Mouse (Mus musculus) frontal cortex, postnatal 25 days (tissue): ENCODE data around the gene Kiz.

Source experiments
- DNase-seq, 2 experiments: peaks; one replicate each; pipeline ENCODE4 v3.0.0; 2022; ENCODE audit warnings: low spot score in 2 of 2

The Kiz gene

DNA sequence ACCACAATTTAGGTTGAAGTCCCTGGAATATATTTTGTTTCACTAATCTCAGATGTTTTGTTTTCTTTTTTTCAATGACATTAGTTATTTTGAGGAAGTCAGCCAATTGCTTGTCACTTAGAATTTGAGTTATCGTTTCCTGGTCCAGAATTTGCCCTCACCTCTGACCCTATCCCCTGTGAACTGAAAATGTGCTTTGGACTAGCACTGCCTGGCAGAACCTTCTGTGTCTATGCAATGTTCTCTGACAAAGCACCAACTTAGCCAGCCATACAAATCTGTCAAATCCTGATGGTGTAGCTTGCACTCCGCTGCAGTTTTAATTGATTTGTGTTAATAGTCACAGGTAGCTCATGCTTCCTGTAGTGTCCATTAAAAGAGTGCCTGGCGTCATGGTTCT is 10.1 kb downstream of the Kiz start:
- no peak for DNase-seq

DNA sequence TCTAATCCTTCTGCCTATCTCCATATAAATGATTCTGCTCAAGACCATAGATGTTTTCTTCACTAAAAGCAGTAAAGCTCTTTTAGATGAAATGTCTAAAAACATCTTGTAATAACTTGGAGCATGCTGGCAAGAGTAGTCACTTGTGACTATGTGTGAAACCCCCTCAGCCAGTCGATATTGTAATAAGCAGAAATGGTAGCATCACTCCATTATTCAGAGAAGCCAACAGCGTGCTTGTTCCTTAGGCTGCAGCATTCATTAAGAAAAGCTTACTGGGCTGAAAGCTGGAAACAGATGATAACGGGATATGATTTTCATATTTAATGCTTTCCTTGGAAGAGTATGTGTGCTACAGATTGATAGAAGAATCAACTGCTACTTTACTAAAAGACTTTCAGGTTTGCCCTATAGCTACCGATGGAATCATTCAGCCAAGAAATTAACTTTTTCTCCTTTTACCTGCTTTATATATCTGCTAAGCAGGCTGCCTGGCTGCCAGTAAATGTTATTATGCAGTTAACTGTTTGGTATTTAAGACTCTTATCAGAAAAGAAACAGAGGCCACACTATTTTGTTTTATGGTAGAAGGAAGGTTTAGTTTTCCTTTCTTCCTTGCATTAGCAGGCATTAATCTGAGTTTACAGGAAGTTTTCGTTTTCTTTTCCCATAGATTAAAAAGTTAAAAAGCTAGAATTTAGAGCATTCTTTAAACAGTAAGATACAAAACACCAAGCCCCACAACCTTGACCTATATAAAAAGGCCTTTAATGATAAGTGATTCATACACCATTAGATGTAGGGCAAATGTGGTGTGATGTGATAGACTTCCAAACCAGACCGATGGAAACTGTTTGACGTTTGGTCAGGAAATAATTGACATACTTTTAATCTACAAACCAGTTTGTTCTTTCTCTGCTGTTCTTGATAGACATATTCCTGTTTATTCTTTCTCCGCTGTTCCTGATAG is 15.9 kb downstream of the Kiz start:
- DNase-seq: no peak

DNA sequence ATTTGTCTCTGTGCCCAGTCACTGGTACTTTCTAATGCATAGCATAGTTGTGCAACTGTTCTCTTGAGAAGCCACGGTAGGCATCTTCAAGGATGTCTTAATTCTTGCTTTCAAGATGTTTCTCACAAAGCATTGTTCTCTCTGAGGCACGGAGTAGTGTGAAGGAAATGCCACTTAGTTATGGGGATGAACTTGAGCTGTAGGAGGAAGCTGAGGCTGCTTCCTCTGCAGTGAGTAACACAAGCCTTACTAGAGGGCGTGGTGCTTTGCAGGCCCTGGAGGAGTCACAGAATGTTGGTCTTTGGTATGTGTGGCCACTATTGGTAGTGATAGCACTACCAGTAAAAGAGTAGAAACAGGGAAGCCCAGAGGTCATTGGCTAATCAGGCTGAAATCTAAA is 17.0 kb downstream of the Kiz start:
- no peak for DNase-seq

DNA sequence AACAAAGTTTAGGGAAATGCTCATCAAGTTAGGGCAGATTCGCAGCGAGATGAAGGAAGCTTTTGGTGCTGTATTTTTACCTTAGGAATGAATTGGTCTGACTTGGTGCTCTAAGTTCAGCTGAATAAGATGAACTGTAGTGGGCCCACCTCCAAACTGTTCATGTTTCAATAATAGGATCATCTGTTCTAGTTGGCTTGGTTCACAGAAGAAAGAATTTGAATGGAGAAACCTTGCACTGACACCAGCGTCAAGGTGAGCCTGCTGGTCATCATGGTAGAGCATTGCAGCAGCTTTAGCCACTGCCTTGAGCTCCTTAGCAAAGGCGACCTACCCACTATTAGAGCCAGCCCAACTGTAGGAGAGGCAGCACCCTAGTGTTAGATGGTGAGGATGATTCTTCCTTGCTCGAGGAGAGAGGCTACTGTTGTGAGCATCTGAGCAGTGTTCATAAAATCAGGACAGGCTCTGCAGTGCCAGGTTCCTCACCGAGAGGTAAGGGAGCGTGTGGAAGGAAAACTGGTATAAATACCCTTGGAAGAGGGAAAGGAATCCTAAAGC is 18.3 kb downstream of the Kiz start:
- DNase-seq: no peak

DNA sequence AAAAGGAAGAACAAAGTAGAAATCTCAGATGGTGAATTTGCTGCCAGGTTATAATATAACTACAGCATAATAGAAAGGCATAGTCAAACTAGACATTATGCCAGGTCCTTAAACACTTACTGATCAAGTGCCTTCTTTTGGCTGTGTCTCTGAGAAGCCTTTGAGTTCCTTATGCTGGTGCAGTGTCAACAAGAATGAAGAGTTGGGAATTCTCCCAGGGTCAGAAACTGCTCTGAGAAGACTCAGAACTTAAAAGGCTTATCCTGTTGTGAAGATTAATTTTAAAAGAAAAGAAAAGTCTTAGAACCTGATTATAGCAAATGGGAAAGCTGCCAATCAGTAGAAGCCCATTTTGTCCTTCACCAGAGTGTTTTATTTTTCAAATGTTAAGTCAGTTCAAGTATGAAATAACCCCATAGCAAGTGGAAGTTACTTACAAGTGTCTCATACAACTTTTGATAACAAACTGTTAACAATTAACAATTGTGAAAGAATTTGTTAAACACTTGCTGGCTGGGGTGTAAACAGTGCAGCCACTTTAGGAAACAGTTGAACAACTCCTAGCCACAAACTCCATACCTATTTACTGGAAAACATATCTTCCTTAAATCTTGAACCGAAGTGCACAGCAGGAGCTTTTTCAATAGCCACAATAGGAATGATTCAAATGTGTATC is 21.9 kb downstream of the Kiz start:
- DNase-seq: no peak

DNA sequence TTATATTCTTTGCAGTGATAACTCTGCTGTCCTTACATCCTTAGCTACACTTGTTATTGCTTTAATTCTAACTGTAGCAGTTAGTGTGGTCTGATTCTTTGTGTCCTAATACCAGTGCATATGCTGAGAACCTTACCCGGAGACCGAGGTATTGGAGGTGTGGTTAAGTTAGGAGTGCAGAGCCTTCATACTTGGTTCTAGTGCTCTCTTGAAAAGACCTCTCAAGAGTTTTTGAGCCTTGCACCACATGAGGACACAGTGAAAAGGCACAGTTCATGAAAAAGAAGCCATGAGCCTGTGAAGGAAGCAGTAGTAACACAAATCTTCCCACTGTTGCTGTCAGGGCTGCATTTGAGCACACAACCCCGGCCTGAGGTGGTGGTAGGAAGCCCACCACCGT is 26.0 kb downstream of the Kiz start:
- no peak for DNase-seq

DNA sequence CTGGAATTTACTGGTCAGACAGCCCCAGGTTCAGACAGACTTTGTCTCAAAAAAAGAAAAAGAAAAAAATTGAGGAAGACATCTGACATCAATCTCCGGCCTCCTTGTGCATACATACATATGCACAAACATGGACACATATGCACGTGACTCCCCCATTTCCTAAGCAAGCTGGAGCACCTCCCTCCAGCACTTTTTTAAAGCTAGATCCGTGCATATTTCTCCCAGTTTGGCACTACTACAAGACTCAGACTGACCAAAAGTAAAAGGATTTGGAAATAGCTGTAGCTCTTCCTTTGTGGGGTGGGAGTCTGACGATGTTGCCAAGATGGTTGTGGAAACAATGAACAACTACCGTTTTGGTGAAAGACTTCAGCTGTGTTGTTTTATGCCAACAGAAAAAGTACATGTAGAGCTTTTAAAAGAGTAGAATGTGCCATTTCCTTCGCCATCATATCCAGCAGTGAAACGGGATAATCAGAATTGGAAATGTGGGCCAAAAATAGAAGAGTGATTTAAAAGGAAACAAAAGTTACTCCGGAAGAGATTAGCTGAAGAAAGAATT is 28.7 kb downstream of the Kiz start:
- DNase-seq: no peak

DNA sequence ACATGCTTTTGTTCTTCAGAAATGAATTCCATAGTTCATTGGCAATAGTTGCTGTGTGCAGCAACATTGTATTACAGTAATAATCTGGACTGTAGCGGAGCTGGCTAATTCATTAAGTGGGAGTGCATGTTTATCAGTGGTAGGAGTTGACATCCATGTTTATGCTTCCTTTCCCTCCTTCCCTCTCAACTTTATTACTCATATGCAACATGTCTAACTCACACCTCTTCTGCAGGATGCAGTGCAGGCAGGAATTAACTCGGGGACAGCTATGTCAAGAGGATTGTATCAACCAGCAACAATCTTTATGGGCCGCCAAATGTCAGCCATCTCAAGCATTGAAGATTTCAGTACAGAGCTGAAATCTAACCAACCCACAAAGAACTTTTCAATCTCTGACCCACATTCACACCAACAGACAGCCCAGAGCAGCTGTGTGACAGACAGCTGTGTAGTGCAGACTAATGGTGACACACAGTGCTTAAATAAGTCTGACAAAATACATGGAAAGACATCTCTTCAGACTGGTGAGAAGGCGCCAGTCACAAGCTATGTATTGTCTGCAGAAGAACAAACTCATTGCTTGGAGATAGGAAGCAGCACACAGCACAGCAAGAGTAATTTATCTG is 33.2 kb downstream of the Kiz start:
- no peak for DNase-seq

DNA sequence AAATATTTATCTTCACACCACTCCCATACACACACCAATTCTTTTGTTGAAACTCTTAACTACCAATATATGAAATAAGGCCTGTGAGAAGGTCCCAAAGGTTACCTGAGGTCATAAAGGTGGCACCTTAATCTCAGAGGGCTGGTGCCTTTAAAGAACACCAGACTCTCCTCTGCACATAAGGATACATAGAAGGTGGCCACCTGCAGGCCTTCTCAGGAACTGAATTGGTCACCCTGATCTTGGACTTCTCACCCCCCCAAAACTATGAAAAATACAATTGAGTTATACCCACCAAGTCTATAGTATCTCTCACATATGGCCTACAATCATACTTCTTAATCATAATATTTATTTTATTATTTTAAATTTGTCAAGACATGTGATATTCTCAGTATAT is 43.3 kb downstream of the Kiz start:
- DNase-seq: no peak

DNA sequence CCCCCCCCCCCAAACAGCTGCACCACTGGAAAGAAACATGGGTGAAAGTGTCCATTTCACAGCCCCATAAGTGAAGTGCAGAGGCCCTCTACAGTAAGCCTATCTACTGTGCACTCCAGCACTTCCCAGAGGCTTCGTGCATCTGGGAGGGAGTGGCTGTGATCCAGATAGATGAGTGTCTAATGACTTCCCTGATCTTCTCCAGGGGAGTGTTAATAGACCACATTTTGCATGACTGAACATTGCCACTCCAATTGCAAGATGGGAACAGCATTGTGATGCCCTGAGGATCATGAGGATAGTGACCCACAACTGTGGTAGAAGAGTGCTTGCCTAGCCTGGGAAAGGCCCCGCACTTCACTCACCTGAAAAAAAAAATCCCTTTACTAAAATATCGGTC is 60.4 kb downstream of the Kiz start:
- no peak for DNase-seq

DNA sequence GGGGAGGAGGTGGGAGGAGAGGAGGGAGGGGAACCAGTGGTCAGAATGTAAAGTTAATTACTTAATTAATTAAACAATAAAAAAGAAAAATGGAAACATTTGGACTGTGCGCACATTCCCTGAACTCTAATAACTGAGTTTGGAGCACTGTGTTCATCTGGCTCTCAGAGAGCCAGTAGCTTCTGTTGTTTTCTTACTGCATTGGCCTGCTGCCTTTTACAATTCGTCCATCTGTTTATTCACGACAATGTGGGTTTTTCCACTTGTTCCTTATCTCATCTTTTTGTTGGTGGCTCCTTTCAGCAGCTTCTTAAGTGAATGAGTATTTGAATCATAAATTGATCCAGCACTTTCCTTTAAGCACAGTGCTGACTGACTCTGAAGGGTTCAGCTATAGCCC is 62.1 kb downstream of the Kiz start:
- DNase-seq: no peak

DNA sequence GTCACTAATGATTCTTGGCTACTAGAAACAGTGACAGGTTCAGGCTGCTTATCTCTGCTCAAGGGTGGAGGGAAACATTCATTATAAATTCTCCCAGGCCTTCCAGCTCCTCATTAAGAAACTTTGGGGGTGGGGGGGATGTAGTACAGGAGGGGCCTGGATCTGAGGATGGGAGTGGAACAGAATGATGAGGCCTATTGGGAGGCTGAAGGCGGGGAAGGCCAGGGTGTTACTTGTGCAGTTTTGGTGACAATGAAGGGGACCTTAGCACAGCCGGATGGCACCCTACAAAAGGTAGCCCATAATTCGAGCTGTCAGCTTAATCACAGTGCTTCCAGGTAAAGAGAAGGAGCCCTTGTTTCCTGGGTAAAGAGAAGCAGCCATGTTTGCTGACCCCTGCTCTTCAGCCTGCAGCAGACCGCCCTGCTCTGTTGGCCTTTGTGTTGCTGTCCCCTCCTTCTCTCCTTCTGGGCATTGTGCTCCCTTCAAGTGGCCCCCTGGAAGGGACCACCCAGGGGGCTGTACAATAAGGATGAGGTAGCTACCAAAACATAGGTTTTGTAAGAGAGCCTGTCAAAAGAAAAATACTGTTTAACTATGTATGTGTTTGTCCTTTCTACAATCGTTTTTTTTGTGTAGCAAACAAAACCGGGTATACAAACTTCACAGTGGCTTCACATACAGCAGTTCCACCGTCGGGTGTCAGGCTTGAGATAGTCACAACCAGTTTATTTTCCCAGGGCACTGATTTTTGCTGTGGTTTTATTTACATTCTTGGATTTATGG is 64.9 kb downstream of the Kiz start:
- DNase-seq: no peak

DNA sequence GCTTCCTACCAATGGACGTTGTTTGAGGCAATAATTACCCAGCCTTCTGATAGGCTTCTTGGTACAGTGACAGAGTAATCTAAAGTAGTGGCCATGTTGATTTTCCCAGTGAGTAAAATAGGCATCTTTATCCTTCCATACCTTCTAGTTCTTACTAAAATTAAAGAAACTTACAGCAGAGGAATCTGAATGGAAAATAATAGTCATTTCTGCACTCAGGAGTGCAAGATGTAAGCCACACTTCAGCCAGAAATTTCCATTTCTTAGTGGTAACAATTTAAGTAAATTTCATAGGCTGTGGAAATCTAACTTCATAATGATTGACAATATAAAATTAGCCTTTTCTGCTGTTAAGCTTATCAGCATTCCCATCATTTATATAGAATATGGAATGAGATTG is 69.6 kb downstream of the Kiz start:
- no peak for DNase-seq

DNA sequence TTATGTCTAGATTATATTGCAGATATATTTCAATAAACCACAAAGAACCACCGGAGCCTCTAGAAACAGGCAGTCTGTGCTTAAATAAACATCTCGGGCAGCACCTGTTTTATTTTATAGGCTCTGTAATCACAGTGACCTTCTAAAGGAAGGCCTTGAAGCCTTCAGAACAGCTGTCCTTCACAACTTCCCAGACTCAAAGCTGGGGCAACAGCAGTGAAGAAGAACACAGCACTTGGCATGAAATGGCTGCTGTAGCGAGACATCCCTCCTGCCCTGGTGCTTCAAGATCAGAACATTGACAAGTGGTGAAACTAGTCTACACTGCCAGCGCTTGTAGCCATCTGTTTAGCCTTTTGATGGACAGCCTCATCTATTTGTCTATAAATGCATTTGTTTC is 70.2 kb downstream of the Kiz start:
- no peak for DNase-seq

DNA sequence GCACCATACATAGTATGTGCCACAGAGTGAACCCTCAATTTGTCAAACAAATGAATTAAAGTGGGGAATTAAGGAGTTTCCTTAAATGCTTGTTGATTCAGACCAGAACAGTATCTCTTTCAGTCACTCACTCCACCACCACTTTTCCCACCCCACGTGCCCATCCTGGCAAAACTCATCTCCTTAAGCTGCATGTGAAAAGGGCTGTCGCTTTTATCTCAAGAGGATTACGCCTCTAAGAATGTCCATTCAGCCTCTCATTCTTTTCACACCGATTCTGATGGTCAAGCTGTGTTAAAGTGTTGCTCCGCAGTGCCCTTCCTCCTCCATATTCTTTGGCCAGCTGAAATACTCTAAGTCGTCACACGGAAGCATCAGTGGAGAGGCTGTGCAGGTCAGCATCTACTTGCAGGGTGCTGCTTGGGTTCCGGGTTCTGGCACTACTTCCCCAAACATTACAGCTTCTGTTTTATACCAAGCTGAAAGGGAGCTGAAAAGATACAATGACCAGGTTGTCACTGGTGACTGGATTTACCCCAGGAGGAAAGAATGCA is 92.6 kb downstream of the Kiz start:
- no peak for DNase-seq

DNA sequence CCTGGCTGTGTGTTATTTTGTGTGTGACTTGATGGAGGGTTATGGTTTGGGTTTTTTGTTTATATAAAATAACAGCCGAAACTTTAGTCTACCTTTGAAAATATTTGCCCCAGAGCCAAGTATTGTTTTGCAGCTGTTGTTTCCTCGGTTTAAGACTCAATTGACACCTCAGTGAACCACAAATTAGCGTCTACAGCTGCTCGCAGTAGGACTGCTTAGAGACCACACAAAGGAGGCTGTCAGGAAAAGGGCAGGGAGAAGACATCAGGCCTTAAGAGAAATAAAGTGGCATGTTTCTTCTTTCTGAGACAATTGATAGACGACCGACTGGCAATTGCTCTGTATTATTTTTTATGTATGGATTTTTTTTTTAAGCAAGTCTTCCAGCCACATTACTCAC is 100.7 kb downstream of the Kiz start:
- no peak for DNase-seq

DNA sequence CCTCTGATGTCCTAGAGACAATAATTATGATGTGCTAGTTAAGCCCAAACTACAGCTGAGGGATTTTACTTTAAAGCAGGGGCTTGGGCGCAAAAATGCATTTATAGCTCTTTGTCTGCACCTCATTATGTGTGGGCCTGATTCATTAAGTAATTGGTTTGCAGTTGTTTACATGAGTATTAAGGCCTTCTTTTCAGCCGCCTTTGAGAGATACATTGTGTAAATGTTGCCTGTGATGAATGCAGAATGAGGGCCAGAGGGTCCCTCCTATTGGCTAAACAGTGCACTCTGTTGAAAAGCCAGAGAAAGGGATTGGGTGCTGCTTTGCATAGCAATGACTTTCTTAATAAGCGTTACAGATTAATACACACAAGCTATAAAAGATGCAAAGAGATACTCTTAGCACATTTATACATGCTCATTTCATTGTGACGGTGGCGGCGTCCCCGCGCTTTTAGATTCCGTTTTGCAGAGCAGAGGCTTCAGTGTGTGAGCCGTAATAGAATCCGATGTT is 102.8 kb downstream of the Kiz start:
- peak; percentile 8 to 9 for DNase-seq

DNA sequence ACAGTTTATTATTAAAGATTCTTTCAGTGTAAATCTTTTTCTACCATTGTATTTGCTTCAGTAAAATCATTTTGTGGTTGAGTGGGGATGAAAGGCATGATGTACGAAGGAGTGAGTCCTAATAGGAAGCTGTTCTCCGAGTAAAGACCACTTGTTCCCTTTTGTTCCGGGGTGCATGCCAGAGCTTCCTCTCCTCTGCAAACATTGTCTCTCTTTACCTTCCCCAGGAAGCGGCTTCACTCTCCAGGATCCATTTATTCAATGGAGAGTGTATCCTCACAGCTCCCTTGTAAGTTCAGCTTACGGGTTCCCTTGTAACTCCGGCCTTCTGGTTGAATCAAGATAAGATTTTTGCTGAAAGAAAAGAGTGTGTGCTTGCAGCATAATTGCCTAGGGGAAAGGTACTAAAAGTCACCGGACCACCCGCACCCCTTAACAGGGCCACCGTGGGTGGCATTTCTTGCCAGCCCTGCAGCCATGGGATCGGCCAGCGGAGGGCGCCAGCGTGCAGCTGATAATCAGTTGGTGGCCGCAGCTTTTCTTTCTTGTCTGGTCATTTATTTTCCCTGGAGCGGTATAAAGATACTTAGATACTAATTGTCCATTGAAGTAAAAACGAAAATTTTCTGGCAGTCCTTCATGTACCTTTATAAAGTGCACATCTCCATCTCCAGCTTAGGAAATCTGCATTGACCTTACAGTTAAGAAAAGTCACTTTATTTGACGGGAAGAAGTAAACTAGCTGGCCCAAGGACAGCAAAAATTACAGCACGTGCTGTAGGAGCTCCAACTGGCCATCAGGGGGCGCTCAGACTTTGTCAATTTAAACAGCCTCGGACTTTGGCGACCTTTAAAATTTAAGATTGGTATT is 103.5 kb downstream of the Kiz start:
- peak; percentile 81 to 85 for DNase-seq

DNA sequence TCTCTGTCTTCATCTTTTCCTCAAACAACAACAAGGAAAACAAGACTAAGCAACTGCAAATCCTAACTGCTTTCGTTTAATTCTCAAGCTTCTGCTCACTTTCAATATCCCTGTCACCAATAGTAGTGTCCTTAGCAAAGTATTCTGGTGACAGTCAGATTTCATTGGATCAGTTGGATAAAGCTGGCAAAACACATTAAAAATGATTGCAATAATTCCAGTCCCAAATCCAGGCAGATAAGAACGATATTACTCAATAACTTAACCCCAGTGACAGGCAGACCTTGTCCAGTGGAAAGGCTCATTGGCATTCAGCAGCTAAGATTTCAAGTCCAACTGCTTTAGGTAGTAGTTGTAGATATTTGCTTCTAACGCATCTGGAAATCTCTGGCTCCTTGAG is 119.4 kb downstream of the Kiz start:
- no peak for DNase-seq
